Mouse (Mus musculus) frontal cortex, adult 2 months (tissue): Measurements from ENCODE around the gene St5. TPM values are rescaled to one million over a fixed set of nuclear protein-coding genes. Genes with fewer than 3 reads are reported as not detected.

Source experiments
- DNase-seq, 2 experiments: peaks; one replicate each; pipeline ENCODE4 v3.0.0; 2022; ENCODE audit warnings: low spot score in 1 of 2; ENCODE audit errors: extremely low spot score in 1 of 2
- polyA plus RNA-seq: library from polyadenylated mRNA; depleted of rRNA; stranded (reverse); fragments of >200 nt; gene quantifications from 2 replicates; pipeline ENCODE4 v1.2.3, GENCODE M21; 2012

Gene St5
- polyA plus RNA-seq, 1 experiment: 24.3 TPM

DNA sequence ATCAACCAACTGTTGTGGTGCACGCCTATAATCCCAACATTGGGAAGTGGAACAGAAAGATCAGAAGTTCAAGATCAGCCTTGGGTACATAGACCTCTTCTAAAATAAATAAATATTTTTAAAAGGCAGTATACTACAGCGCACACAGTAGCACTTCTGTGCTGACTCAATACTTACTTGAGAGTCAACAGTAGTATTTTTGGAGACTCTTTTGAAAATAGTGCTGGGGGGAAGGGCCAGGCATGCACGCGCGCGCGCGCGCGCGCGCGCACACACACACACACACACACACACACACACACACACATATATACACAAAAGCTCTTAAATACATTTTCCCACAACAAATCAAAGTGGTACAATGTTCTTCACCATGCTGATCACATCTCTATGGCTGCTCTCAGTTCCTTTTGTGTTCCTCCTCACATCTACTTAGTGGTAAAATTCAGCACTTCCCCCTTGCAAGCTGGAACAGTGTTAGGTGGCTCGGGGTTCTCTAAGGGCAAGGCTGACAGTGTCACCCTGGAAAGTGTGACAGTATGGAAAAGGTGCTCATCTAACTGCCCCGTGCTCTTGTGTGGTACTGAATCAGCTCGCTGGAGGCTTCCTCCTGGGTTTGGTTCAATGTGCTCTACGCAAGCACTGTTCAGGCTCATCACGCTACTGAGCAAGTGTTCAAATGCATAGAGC lies 60.0 kb downstream of the St5 start:
- no peak for DNase-seq

DNA sequence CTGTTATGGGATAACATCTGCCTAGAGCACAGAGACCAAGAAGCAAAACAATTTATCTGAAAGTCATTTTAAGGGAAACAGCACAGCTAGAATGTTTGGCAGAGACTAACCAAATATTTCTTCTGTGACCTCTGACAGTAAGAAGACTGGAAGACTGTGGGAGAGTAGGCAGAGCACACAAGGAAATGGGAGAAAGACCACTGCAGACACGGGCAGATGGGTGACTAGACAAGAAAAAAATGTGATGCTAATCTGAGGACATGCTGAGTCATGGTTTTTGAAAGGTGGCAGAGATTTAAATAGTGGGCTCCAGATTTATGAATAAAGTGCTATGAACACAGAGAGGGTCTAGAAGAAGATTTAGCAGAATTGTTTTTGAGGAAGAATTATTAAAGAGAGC lies 61.4 kb downstream of the St5 start:
- DNase-seq: no peak

GRCm38 (mm10) chr7:109641102-109641501 lies 62.3 kb downstream of the St5 start:
- no peak for DNase-seq

DNA sequence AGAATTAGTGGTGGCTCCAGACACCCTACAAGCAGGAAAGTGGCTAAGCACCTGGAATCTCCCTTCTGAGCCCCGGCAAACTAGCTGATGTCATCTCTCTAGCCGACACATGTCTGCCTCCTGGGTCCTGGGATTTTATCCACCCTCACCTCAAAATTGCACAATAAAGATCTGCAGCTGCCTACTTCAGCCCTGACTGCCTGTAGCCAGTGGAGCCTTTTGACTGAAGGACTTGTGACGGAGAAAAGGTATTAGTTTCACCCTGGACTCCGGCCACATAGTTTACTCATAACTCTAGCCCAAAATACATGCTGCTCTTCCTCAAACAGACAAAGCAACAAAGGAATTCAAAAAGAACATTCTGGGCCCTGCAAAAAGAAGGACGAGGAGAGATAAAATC lies 66.0 kb downstream of the St5 start:
- no peak for DNase-seq

DNA sequence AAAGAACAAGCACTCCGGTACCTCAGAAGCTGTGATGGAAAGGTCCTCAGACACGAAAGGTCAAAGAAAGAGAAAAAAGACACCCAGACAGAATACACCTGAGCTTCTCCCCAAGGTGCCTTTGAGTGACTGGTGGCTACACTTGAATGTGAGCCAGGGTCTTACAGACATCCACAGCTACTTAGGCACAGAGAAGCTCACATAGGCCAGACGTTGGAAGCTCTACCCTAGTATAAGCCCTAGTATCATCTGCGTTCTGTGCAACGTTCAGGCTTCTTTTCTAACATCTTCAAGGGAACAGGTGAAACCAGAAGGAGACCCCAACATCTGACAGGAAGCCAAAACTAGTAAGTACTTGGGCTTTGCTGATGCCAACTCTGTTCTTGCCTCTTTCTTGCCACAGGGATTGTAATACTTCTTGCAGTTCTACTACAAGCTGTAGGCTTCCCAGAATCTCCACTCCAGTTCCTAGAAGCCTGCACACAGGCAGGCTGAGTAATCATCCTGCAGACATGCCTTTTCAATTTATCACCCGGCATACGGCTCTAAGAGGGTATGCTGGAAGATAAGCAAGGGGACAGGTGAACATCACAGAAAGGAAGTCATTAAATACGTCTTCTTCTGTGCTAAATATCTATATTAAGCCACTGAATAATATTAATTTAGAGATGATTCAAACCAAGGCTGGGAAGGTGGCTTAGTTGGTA lies 67.2 kb downstream of the St5 start:
- no peak for DNase-seq

DNA sequence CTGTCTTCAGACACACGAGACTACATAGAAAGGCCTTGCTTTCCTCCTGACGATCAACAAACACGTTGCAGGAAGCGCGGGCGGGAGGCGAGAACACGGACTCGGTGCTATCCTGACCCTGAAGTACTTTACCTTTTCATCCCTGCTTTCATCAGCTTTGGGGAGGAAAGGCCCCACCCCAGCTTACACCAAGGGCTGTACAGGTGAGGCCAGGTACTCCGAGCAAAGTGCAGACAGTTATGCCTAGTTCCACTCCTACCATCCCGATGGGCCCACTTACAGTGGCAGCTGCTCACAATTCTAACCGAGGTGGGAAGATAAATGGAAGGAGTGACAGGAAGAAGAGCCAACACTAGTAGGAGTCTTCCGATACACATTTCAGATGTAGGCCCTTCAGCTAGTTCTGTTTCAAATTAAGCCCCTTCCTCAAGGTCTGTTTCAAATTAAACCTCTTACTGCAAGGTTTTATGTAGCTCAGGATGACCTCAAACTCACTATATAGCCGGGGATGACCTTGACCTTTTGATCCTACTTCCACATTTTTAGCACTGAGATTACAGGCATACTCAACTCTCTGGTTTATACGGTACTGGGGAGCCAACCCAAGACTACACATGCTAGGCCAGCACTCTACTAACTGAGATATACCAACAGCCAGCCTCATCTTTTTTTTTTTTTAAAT lies 69.9 kb downstream of the St5 start:
- no peak for DNase-seq

- DNase-seq: no peak
Observed at GRCm38 (mm10) chr7:109631330-109631729, 72.1 kb downstream of the St5 start.

DNA sequence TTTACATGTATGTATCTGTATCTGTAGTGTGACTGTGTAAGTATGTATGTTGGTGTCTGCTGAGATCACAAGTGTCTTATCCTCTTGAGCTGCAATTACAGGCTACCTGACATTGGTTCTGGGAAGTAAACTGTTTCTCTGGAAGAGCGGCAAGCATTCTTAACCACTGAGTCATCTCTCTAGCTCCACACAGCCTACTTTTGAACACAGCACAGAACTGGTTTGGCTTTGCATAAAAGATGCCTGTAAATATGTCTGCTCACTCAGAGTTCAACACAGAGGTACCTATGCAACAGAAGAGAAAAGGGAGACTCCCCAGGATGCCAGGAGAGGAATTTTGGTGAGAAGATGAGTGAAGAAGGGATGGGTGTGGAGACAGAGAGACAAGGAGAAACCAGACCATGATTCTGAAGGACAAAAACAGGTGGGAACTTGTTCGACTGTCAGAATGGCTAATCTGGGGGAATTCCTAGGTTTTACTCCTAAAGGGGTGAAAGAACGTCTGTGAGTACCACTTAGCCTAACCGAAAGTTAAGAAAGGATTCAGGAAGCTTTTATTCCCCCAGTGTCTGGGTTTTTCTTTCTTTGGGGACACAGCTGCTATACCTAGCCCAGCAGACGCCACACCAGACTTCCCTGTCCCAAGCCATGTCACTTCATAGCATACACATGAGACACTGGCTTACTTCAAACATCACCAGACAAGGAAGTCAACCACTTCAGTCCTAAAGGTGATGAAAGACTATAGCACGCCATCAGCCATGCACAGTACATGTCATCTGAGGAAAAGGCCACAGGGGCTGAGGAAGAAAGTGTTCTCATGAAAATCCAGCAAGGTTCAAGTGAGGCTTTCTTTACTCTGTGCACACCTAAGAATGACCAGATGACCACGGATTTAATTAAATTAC lies 73.3 kb downstream of the St5 start:
- no peak for DNase-seq

DNA sequence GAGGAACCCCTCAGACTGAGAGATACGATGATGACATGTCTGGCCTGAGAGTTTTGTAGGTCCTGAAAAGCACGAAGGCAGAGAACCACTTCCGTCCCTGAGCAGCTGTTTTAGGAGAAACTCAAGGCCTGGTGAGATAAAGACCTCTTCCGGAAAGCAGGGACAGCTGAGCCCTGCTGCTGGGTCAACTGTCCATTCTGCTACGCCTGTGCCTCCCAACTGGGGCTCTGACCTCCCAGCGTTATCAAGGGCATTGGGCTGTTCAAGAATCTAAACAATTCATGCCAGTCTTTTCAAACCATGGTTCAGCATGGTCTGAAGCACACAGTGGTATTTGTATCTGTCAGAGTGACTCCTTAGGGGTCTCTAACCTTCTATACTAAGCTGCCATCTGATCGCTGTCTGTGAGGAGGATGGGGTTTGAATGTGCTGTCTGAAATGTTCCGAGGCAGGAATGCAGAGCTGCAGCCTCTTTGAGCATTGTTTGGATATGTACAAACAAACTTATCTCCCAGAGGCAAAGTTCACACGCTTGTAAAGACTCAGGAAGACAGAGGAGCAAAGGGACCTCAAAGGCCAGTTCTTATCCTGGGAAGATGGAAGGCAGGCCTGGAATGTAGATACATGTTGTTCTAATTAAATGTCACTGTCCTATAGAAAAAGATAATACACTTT lies 74.3 kb downstream of the St5 start:
- no peak for DNase-seq

DNA sequence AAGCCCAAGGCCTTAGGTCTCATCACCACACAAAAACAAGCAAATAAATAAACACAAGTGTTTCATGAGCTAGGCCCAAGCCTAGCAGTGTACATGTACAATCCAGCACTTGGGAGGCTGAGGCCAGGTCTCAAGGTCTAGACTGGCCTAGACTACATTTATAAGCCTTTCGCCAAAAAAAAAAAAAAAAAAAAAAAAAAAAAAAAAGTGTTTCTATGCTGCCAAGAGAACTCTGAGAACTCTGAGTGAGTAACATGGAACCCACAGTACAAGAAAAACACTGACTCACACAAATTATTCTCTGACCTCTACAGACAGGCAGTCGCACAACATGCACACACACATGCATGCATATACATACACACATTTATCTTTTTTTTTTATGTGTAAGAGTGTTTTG lies 75.6 kb downstream of the St5 start:
- DNase-seq: no peak

GRCm38 (mm10) chr7:109622234-109622838 lies 81.1 kb downstream of the St5 start:
- no peak for DNase-seq

DNA sequence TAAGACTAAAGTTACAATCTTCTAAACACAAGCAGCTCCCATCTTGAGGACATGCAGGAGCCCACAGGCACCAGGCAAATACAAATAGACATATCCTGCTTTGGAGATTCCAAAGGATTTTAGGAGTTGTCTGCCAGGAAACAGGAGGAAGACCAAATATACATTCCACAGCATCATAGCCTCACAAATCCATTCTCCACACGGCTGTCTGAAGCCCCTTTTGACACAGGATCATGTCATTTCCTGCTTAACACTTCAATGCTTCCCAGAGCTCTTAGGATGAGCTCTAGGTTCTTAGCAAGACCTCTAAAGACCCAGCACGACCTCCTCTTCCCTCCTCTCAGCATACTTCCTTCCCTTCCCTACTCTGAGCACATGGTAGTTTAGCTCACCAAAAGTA lies 82.4 kb downstream of the St5 start:
- no peak for DNase-seq

DNA sequence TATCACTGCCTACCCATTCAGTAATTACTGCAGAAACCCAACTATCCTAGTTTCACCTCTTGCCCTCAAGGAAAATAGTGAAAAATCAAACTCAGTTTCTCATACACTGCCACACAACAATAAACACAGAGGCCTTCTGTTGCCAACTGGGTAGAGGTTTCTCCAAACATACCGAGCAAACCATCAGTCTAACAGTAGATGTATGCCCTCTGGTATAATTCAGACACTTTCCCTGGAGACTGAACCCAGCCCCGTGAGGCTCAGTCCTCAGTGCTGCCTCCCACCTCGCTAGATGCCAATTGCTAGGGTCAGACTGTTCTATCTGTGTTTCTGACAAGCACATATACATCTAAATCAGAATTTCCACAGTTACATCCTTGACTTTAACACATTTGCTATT lies 83.1 kb downstream of the St5 start:
- no peak for DNase-seq

DNA sequence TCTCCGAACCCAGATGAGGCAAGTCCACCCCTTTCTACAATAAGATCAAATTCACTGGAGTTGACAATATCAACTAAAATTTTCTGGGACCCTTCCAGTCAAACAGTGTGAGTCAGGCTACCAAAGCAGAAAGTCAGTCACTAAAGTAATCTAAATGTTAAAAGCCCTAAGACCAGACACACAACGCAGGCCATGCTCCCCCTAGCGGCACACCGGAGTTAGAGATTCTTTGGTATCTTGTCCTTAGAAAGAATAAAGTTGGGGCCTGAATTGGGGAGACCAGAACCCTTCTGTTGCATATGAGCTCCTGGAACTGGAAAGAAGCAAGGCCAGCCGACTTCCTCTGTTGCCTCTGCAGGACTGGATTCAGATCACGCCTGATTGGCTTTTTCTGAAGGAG lies 84.7 kb downstream of the St5 start:
- peak in 1 of 2 experiments; percentile 81 for DNase-seq

- DNase-seq: no peak
Observed at GRCm38 (mm10) chr7:109617838-109618237, 85.6 kb downstream of the St5 start.

- DNase-seq: peak; percentile 57 to 72
Observed at GRCm38 (mm10) chr7:109616034-109616979, 87.1 kb downstream of the St5 start.

DNA sequence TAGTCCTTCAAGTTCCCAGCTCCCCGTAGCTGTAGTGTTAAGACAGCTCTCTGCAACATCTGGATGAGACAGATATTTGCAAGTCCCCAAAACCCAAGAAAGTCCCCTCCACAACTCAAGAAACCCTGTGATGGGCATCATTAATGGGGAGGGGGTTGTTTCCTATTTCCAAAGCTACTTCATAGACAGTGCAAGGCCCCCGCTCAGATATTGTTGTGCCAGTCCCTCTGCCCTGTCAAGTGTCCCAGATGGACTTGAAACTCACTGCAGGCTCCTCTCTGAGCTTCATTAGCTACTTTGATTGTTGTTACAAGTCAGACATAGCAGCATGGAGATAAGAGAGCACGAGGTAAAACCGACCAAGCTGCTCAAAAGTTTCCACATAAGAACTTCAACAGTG lies 87.8 kb downstream of the St5 start:
- no peak for DNase-seq

GRCm38 (mm10) chr7:109614939-109615338 lies 88.5 kb downstream of the St5 start:
- no peak for DNase-seq

DNA sequence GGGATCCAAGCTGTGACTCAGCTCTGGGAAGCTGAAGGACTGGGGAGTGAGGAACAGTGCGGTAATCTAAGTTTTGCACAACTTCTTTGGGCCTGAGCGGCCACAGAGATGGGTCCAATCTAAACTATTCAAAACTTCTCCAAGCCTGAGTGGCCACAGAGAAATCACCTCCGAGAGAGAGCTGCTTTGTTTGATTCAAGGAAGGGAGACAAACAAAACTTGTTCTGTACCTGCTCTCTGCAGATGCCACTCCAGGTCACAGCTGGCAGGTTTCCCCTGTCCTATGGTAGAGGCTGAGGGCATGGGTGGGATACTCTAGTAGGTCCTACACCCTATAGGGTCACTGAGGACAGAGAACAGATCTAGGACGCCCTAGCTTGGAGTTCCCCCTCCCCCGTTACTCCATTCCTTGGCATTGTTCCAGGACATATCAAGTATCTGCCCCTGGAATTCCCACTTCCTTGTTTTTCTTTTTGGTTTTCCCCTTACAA lies 89.8 kb downstream of the St5 start:
- DNase-seq: no peak
